Mouse (Mus musculus): ENCODE measurements around the gene Mras.
A peak's percentile ranks its signal among the peaks of the same experiment; 100 is the strongest.

Gene Mras

DNA sequence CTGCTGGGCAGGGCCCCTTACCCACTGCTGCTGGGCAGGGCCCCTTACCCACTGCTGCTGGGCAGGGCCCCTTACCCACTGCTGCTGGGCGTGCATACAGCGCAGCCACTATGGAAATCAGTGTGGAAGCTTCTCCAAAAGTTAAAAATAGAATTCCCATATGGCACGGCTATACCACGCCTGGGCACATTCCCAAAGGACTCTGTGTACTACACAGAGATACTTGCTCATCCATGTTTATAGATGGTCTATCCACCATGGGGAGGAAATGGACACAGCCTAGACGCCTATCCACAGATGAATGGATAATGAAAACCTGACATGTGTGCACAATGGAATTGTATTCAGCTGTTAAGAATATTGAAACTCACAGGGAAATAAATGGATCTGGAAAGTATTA lies 3.8 kb upstream of the Mras start:
- DNase-seq (ENCODE audit: low read depth), result no peak

- no peak for DNase-seq (ENCODE audit: low read depth)
Observed at GRCm38 (mm10) chr9:99439064-99439463, 1.9 kb upstream of the Mras start.

DNA sequence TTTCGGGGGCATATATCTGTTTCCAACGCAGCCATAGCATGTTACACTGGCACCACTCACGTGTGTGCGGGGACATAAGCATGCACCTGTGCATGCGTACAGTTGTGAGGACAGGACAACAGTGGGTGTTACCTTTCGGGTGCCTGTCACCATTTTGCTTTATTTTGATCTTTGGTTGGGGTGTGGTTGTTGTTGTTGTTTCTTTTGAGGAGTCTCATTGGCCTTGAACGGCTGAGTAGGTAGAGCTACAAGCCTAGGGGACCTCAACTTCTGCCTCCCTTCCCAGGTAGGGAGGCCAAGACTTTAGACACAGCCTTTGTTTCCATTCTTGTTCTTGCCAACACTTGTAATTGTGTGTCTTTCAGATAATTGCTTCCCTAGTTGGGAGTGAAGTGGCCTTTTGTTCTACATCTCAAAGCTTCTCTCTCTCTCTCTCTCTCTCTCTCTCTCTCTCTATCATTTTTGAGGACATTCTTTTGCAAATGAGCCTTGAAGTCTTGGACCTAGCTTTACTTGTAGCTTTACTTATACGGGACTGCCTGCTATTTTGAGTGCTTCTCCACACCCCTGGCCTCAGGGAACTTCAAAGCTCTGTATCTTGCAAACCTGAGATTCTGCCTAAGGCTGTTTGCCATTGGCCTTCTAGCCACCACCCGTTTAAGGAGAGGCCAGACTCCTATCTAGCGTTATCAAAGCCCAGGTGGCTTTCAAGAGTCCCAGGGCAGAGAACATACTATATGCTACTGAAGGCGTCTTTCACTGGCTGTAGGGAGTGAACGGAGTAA lies 792 bp upstream of the Mras start:
- no peak for DNase-seq (ENCODE audit: low read depth)

DNA sequence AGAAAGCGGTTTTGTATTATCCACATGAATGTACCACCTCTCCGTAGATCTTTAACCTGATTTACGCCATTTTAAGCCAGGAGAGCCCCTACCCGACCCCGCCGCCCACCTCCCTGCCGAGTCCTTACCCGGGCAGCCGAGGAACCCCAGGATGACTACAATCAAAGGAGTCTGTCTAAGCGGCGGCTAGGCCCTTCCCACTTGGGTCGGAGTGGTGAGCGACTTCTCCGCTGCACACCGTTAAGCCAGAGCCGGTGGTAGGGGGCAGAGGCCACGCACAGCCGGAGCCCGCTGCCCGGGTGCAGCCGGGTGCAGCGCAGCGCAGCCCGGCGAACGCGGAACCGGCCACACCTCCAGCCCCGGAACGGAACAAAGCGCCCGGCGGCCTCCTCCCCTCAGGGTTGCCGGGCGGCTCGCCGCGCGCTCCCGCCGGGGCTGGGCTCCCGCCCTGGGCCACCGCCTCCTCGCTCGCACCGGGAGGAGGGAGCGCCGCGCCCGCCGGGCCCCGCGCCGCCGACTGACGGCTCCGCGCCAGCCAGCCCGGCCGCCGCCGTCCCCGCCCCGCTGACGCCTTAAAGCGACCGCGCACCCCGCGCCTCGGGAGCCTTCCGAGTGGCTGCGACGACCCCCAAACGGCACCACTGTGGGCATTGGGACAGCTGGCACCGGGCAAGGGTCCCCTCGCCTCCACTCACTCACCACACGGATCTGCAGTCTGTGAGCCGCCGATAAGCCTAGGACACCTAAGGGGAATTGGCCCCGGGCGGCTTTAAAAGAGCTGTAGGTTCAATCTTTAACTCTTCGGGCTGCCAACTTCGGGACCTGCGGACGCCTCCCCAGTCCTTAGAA lies 775 bp downstream of the Mras start:
- DNase-seq (ENCODE audit: low read depth), result peak; percentile 39

GRCm38 (mm10) chr9:99435619-99436181 lies 1.5 kb downstream of the Mras start:
- no peak for DNase-seq (ENCODE audit: low read depth)

GRCm38 (mm10) chr9:99434892-99435618 lies 2.1 kb downstream of the Mras start:
- DNase-seq (ENCODE audit: low read depth), result no peak

- DNase-seq (ENCODE audit: low read depth), result no peak
Observed at GRCm38 (mm10) chr9:99432478-99432877, 4.7 kb downstream of the Mras start.

- DNase-seq (ENCODE audit: low read depth), result no peak
Observed at GRCm38 (mm10) chr9:99431963-99432362, 5.2 kb downstream of the Mras start.

DNA sequence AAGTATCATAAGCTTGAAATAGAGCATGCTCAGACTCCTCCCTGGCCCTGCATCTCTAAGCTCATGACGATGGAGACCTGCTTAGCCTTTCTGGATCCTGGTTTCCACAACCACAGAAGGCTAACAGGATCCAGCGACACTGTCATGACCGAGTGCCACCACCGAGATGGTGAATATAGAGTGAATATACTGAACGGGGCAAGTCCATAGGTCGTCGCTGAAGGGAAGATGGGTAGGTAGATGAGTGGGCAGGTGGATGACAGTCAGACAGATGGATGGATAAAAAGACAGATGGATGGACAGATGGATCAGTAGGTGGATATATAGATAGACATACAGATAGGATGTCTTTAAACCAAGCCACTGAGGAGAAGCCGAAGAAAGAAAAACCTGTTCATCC lies 5.8 kb downstream of the Mras start:
- no peak for DNase-seq (ENCODE audit: low read depth)

- DNase-seq (ENCODE audit: low read depth), result no peak
Observed at GRCm38 (mm10) chr9:99430806-99431205, 6.4 kb downstream of the Mras start.

GRCm38 (mm10) chr9:99429845-99430244 lies 7.3 kb downstream of the Mras start:
- DNase-seq (ENCODE audit: low read depth), result no peak

DNA sequence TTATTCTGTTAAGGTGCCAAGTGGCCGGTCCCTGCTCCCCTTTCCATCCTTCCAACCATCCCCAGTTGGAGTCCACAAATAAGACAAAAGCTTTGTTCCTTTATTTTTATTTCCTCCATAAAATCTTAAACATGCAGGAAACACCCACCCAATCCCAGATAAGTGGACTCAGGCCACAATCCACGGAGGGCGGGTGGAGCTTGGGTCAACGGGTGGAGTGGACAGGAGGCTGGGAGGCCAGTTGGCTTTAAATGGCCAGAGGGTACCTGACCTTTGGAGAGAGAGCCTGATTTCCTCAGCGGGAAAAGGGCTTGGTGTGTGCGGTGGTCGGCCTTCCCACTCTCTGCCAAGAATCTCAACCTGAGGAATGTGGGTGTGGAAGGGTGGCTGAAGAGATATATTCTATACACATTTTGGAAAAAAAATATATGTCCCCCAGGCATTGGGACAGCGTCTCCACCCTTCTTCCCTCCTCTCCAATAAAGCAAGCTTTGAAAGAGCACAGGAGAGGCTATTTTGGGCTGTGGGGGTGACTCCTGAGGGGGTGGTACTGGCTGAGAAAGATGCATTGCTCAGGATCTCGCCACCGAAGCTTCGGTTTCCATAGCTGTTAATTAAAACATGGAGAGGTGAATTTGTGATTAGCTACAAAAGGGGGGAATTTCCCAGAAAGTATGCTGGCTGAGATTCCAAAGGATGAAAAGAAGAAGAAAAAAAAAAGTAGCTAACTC lies 8.4 kb downstream of the Mras start:
- DNase-seq (ENCODE audit: low read depth), result no peak

- no peak for DNase-seq (ENCODE audit: low read depth)
Observed at GRCm38 (mm10) chr9:99425262-99425661, 11.9 kb downstream of the Mras start.

DNA sequence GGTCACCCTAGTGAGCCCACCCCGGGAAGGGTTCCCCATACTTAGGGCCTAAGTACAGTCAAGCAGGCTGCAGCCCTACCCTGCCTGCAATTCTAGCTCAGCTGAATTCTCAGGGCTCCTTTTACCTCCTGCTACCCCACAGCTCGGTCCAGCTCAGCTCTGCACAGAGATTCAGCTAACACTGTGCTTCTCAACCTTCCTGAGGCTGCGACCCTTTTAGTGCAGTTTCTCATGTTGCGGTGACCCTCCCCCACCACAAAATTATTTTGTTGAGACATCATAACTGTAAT lies 12.7 kb downstream of the Mras start:
- DNase-seq (ENCODE audit: low read depth), result no peak

GRCm38 (mm10) chr9:99423692-99424573 lies 13.2 kb downstream of the Mras start:
- DNase-seq (ENCODE audit: low read depth), result no peak

- no peak for DNase-seq (ENCODE audit: low read depth)
Observed at GRCm38 (mm10) chr9:99421914-99422313, 15.3 kb downstream of the Mras start.

- no peak for DNase-seq (ENCODE audit: low read depth)
Observed at GRCm38 (mm10) chr9:99419951-99420701, 17.1 kb downstream of the Mras start.

DNA sequence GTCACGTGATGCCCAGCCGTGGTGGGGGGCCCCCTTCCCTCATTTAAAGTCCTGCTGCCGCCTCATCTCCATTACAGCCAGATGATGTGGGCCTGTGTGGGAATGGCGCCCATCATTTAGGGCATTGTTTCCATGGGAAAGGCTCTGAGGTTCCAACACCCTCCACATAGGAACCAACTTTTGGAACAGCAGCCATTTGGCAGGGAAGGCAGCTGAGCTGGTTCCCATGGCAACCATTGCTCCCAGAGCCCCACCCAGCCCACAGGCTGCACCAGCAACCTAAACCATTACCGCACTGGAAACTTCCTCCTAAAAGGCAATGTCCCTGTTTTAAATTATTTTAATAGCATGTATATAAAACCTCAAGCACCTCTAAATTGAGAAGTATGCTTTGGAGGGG lies 18.8 kb downstream of the Mras start:
- no peak for DNase-seq (ENCODE audit: low read depth)

DNA sequence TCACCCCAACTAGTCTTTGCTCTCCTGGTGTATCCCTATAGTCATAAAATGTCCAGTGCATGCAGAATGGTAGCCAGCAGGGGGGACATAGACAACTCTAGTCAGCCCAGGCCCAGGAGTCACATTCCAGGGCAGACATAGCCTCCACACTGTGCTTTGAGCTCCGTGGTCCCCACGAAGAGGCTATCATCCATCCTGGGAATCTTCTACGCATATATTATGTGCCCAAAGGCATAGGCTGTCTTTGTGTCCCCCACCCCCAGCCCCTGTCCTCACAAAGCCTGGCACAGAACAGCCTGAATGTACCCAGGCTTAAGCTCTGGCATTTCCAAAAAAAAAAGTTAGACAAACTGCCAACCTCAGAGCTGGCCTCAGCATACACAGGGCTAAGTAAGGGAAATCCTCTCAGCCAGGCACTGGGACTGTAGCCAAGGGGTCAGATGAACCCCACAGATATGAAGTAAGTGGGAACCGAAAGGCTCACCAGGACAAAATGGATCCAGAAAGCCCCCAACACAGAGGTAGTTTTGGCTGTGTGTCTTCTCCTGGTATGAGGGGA lies 19.8 kb downstream of the Mras start:
- no peak for DNase-seq (ENCODE audit: low read depth)

- DNase-seq (ENCODE audit: low read depth), result no peak
Observed at GRCm38 (mm10) chr9:99416809-99417208, 20.4 kb downstream of the Mras start.
